Mouse (Mus musculus) MEL (cell line): Measurements from ENCODE around the gene Armcx4.

Source experiments
- BHLHE40 ChIP-seq: IDR thresholded peaks from 2 replicates; pipeline ENCODE4 v1.6.1; 2012; ENCODE audit warnings: low read depth, mild to moderate bottlenecking, inconsistent platforms, low read length, improper control_type of control experiment, borderline replicate concordance
- CTCF ChIP-seq, 3 experiments: IDR thresholded peaks in 2 of 3; conservative IDR thresholded peaks in 1 of 3; 2 replicates each; pipeline ENCODE4 v1.5.1; 2011 to 2012; ENCODE audit warnings: low read length in 3 of 3, low read depth in 2 of 3, mild to moderate bottlenecking in 2 of 3, improper control_type of control experiment in 1 of 3, inconsistent platforms in 1 of 3, mixed read lengths in 1 of 3, moderate library complexity in 1 of 3; ENCODE audit not compliant: control insufficient read depth in 1 of 3, insufficient read depth in 1 of 3, poor library complexity in 1 of 3, severe bottlenecking in 1 of 3
- EP300 ChIP-seq, 2 experiments: IDR thresholded peaks; 2 replicates each; pipeline ENCODE4 v1.6.1; 2011; ENCODE audit warnings: improper control_type of control experiment in 2 of 2, low read length in 2 of 2, low read depth in 1 of 2, mild to moderate bottlenecking in 1 of 2
- ETS1 ChIP-seq: IDR thresholded peaks from 2 replicates; pipeline ENCODE4 v1.6.1; 2012; ENCODE audit warnings: low read depth, mild to moderate bottlenecking, inconsistent platforms, low read length, improper control_type of control experiment, moderate library complexity
- GATA1 ChIP-seq: IDR thresholded peaks from 2 replicates; pipeline ENCODE4 v1.6.1; 2011; ENCODE audit warnings: low read depth, low read length, improper control_type of control experiment
- MAFK ChIP-seq: IDR thresholded peaks from 2 replicates; pipeline ENCODE4 v1.6.1; 2011; ENCODE audit warnings: low read depth, mild to moderate bottlenecking, low read length, improper control_type of control experiment, borderline replicate concordance
- POLR2AphosphoS5 ChIP-seq: IDR thresholded peaks from 2 replicates; pipeline ENCODE4 v1.6.1; 2012; ENCODE audit warnings: low read depth, borderline replicate concordance, mild to moderate bottlenecking, inconsistent platforms, low read length, moderate library complexity, mixed read lengths

DNA sequence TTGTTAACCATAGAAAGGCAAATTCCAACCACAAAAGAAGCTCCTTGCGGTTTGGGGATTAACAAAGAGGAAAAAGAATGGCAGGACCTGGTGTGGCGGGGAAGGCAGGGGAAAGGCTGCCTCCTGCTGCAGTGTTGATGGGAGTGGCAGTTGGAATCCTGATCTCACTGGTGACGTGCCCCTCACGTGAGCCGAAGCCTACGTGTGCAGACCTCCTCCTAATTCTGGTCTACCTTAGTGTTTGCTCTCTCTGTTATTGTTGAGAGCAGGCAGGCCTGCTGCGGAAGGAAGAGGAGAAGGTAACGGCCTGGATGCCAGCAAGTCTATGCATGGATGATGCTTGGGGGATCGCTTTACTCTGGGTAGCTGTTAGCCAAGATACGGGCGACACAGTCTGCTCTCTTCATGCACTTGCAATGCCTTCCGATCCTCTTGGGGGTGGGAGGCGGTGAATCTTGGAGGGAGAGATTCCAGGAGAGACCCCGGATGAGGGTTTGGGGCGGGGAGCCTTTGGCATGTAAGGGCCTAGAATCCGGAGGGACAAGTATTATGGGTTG lies 31.5 kb downstream of the Armcx4 start, which contains the start of gene Armcx1:
- no peak for TF ChIP-seq BHLHE40
- TF ChIP-seq EP300 (IDR thresholded peaks at IDR 0.05; ENCODE audit: low read depth in 1 of 2, low read length in 2 of 2) = no peak
- TF ChIP-seq ETS1 = no peak
- no peak for TF ChIP-seq GATA1
- TF ChIP-seq POLR2AphosphoS5 = no peak
- no peak for TF ChIP-seq CTCF (IDR thresholded peaks at IDR 0.05 in 2 of 3, conservative IDR thresholded peaks at IDR 0.05 in 1 of 3; ENCODE audit: control insufficient read depth in 1 of 3, insufficient read depth in 1 of 3, low read depth in 2 of 3, low read length in 3 of 3, poor library complexity in 1 of 3, severe bottlenecking in 1 of 3)
- TF ChIP-seq MAFK = no peak
